Mouse (Mus musculus): ENCODE measurements around the gene Rps8. TPM values are rescaled to one million over a fixed set of nuclear protein-coding genes. Genes with fewer than 3 reads are reported as not detected.

The Rps8 gene
- polyA plus RNA-seq (2015; fragmentation: Nextera tagmentation; extraction: Ambion mirVana): 633 and 681 TPM in 2 replicates

- Histone ChIP-seq H3K4me3 (ENCODE audit: low read depth, low read length) (peak within 1 kb of the TSS; percentile 94), H3K27ac (ENCODE audit: low read length) (peak within 1 kb of the TSS; percentile 92), H3K4me2 (replicated peaks; ENCODE audit: low read depth, low read length) (peak within 1 kb of the TSS; percentile 87), H3K9ac (replicated peaks; ENCODE audit: low read depth) (peak within 1 kb of the TSS; percentile 97), H3K9me3 (ENCODE audit: low read length) (no peaks in the 10 kb centered on the region), H3K36me3 (ENCODE audit: insufficient read depth, low read length) (peaks cover 28% of the 10 kb centered on the region), H3K27me3 (replicated peaks; ENCODE audit: insufficient read depth, low read length) (no peaks in the 10 kb centered on the region), H3K4me1 (ENCODE audit: insufficient read depth, low read depth, low read length) (no peaks in the 10 kb centered on the region)
- TF ChIP-seq EP300 (IDR thresholded peaks at IDR 0.05): no peak
- ATAC-seq: peak; percentile 94
- DNase-seq (ENCODE audit: low spot score): peak; percentile 96
- under 1% methylated on average over 37 of the region's 52 CpGs for WGBS
Measured at GRCm38 (mm10) chr4:117155792-117156355, at the start of gene Rps8. Rps8 (minus strand) TSS chr4:117156243.

GRCm38 (mm10) chr4:117202992-117203354, 46.9 kb upstream of the Rps8 start:
- 36% methylated on average over 4 of the region's 4 CpGs for WGBS
- Histone ChIP-seq H3K4me1 (ENCODE audit: insufficient read depth, low read depth, low read length) (no peaks in the 10 kb centered on the region), H3K9me3 (ENCODE audit: low read length) (no peaks in the 10 kb centered on the region), H3K27me3 (replicated peaks; ENCODE audit: insufficient read depth, low read length) (no peaks in the 10 kb centered on the region), H3K27ac (ENCODE audit: low read length) (peak overlapping the region; percentile 75), H3K4me2 (replicated peaks; ENCODE audit: low read depth, low read length) (peak overlapping the region; percentile 52; the same call in 1 of the 2 replicates), H3K4me3 (ENCODE audit: low read depth, low read length) (no peak overlapping the region), H3K36me3 (ENCODE audit: insufficient read depth, low read length) (no peaks in the 10 kb centered on the region), H3K9ac (replicated peaks; ENCODE audit: low read depth) (peak overlapping the region; percentile 47; the same call in 1 of the 2 replicates)
- no peak for TF ChIP-seq EP300 (IDR thresholded peaks at IDR 0.05)
- no peak for TF ChIP-seq CTCF (IDR thresholded peaks at IDR 0.05)
- no peak for ATAC-seq
- DNase-seq (ENCODE audit: low spot score): no peak

GRCm38 (mm10) chr4:117202046-117202991, 46.3 kb upstream of the Rps8 start:
- no peaks in the 10 kb centered on the region for H3K4me1 ChIP-seq (ENCODE audit: insufficient read depth, low read depth, low read length)

GRCm38 (mm10) chr4:117191804-117192203, 35.8 kb upstream of the Rps8 start:
- Histone ChIP-seq H3K27me3 (replicated peaks; ENCODE audit: insufficient read depth, low read length) (no peaks in the 10 kb centered on the region), H3K27ac (ENCODE audit: low read length) (no peak overlapping the region), H3K4me3 (ENCODE audit: low read depth, low read length) (no peak overlapping the region), H3K36me3 (ENCODE audit: insufficient read depth, low read length) (no peaks in the 10 kb centered on the region), H3K9me3 (ENCODE audit: low read length) (no peaks in the 10 kb centered on the region), H3K4me1 (ENCODE audit: insufficient read depth, low read depth, low read length) (no peaks in the 10 kb centered on the region), H3K4me2 (replicated peaks; ENCODE audit: low read depth, low read length) (no peak overlapping the region), H3K9ac (replicated peaks; ENCODE audit: low read depth) (no peak overlapping the region)
- DNase-seq (ENCODE audit: low spot score): no peak
- no peak for TF ChIP-seq CTCF (IDR thresholded peaks at IDR 0.05)
- no peak for TF ChIP-seq EP300 (IDR thresholded peaks at IDR 0.05)
- ATAC-seq: no peak
- 95% methylated on average over 14 of the region's 14 CpGs for WGBS

More at GRCm38 (mm10) chr4:117202046-117202991, 46.3 kb upstream of the Rps8 start:
- ATAC-seq: peak; percentile 95
- Histone ChIP-seq H3K4me2 (replicated peaks; ENCODE audit: low read depth, low read length) (peak overlapping the region; percentile 52), H3K4me3 (ENCODE audit: low read depth, low read length) (peak overlapping the region; percentile 32), H3K9me3 (ENCODE audit: low read length) (no peaks in the 10 kb centered on the region), H3K27ac (ENCODE audit: low read length) (peak overlapping the region; percentile 75), H3K27me3 (replicated peaks; ENCODE audit: insufficient read depth, low read length) (no peaks in the 10 kb centered on the region), H3K9ac (replicated peaks; ENCODE audit: low read depth) (peak overlapping the region; percentile 47), H3K36me3 (ENCODE audit: insufficient read depth, low read length) (no peaks in the 10 kb centered on the region)
- under 1% methylated on average over 25 of the region's 25 CpGs for WGBS
- peak; percentile 93 for DNase-seq (ENCODE audit: low spot score)
- peak; percentile 80 for TF ChIP-seq CTCF (IDR thresholded peaks at IDR 0.05)
- peak; percentile 88 for TF ChIP-seq EP300 (IDR thresholded peaks at IDR 0.05)

GRCm38 (mm10) chr4:117190660-117191059, 34.6 kb upstream of the Rps8 start:
- Histone ChIP-seq H3K36me3 (ENCODE audit: insufficient read depth, low read length) (no peaks in the 10 kb centered on the region), H3K4me1 (ENCODE audit: insufficient read depth, low read depth, low read length) (no peaks in the 10 kb centered on the region), H3K4me3 (ENCODE audit: low read depth, low read length) (no peak overlapping the region), H3K9ac (replicated peaks; ENCODE audit: low read depth) (peak overlapping the region; percentile 52), H3K4me2 (replicated peaks; ENCODE audit: low read depth, low read length) (no peak overlapping the region), H3K27ac (ENCODE audit: low read length) (peak overlapping the region; percentile 78), H3K27me3 (replicated peaks; ENCODE audit: insufficient read depth, low read length) (no peaks in the 10 kb centered on the region), H3K9me3 (ENCODE audit: low read length) (no peaks in the 10 kb centered on the region)
- ATAC-seq (no peak), DNase-seq (ENCODE audit: low spot score) (peak; percentile 19)
- WGBS: 61% methylated on average over 7 of the region's 7 CpGs
- TF ChIP-seq CTCF (IDR thresholded peaks at IDR 0.05) (no peak), EP300 (IDR thresholded peaks at IDR 0.05) (no peak)

- TF ChIP-seq EP300 (IDR thresholded peaks at IDR 0.05) (no peak), CTCF (IDR thresholded peaks at IDR 0.05) (no peak)
- peak overlapping the region; percentile 37 for H3K4me3 ChIP-seq (ENCODE audit: low read depth, low read length)
- H3K4me1 ChIP-seq (ENCODE audit: insufficient read depth, low read depth, low read length): no peaks in the 10 kb centered on the region
- peak overlapping the region; percentile 52 for H3K9ac ChIP-seq (replicated peaks; ENCODE audit: low read depth)
- WGBS: under 1% methylated on average over 9 of the region's 9 CpGs
- ATAC-seq (peak; percentile 86), DNase-seq (ENCODE audit: low spot score) (peak; percentile 88)
- H3K4me2 ChIP-seq (replicated peaks; ENCODE audit: low read depth, low read length): peak overlapping the region; percentile 47
- no peaks in the 10 kb centered on the region for H3K9me3 ChIP-seq (ENCODE audit: low read length)
- no peaks in the 10 kb centered on the region for H3K36me3 ChIP-seq (ENCODE audit: insufficient read depth, low read length)
- H3K27ac ChIP-seq (ENCODE audit: low read length): peak overlapping the region; percentile 78
- no peaks in the 10 kb centered on the region for H3K27me3 ChIP-seq (replicated peaks; ENCODE audit: insufficient read depth, low read length)
Measured at GRCm38 (mm10) chr4:117189856-117190543, 34.0 kb upstream of the Rps8 start.
